Mouse (Mus musculus) brown adipose tissue, adult 24 weeks (tissue): ENCODE measurements around the gene Tuba4a. TPM values are rescaled to one million over a fixed set of nuclear protein-coding genes. Genes with fewer than 3 reads are reported as not detected.
A peak's percentile ranks its signal among the peaks of the same experiment; 100 is the strongest.

Experiments
- H3K27ac ChIP-seq: fragments of 200-500 bp; replicated peaks from 2 replicates; pipeline ENCODE4 v1.5.1; 2012; ENCODE audit warnings: low read depth, mild to moderate bottlenecking, low read length
- H3K4me1 ChIP-seq: fragments of 200-500 bp; 2 replicates; pipeline ENCODE4 v1.6.1; 2012; ENCODE audit warnings: low read length, mixed read lengths; ENCODE audit not compliant: control insufficient read depth, insufficient read depth, insufficient read length
- H3K4me3 ChIP-seq: fragments of 200-500 bp; 2 replicates; pipeline ENCODE4 v1.5.1; 2012; ENCODE audit warnings: low read depth, mild to moderate bottlenecking, low read length, moderate library complexity; ENCODE audit not compliant: insufficient read depth
- polyA plus RNA-seq: library from polyadenylated mRNA; stranded (reverse); fragments of >200 nt; gene quantifications from 2 replicates; pipeline ENCODE4 v1.2.4, GENCODE M21; 2012; ENCODE audit not compliant: missing spikeins, insufficient read depth, insufficient read length

The Tuba4a gene
- 78.7 and 108 TPM in 2 replicates for polyA plus RNA-seq

GRCm38 (mm10) chr1:75219531-75219930 is at the start of gene Tuba4a:
Gene Tuba4a, minus strand, starts transcription at chr1:75219865.
- Histone ChIP-seq H3K4me1 (peaks cover 8% of the 10 kb centered on the region), H3K4me3 (peak within 1 kb of the TSS; percentile 74), H3K27ac (peak within 1 kb of the TSS; percentile 58)

- no peak within 1 kb of the TSS for H3K4me3 ChIP-seq
- H3K27ac ChIP-seq: no peak within 1 kb of the TSS
- no peaks in the 10 kb centered on the region for H3K4me1 ChIP-seq
Observed at GRCm38 (mm10) chr1:75264091-75264880, 44.6 kb upstream of the Tuba4a start, which contains the start of gene Ptprn. Gene Ptprn, minus strand, starts transcription at chr1:75264502.

GRCm38 (mm10) chr1:75262969-75263951 is 43.6 kb upstream of the Tuba4a start:
- Histone ChIP-seq H3K4me1 (no peaks in the 10 kb centered on the region), H3K4me3 (no peak overlapping the region), H3K27ac (no peak overlapping the region)

GRCm38 (mm10) chr1:75261278-75261677 is 41.6 kb upstream of the Tuba4a start:
- Histone ChIP-seq H3K4me1 (no peaks in the 10 kb centered on the region), H3K27ac (no peak overlapping the region), H3K4me3 (no peak overlapping the region)

- H3K4me1 ChIP-seq: no peaks in the 10 kb centered on the region
- H3K4me3 ChIP-seq: no peak overlapping the region
- H3K27ac ChIP-seq: no peak overlapping the region
Observed at GRCm38 (mm10) chr1:75255516-75256046, 35.9 kb upstream of the Tuba4a start.

GRCm38 (mm10) chr1:75254625-75255013 is 35.0 kb upstream of the Tuba4a start:
- Histone ChIP-seq H3K27ac (no peak overlapping the region), H3K4me3 (no peak overlapping the region), H3K4me1 (no peaks in the 10 kb centered on the region)

- H3K27ac ChIP-seq: no peak overlapping the region
- no peak overlapping the region for H3K4me3 ChIP-seq
- no peaks in the 10 kb centered on the region for H3K4me1 ChIP-seq
Observed at GRCm38 (mm10) chr1:75253849-75254624, 34.4 kb upstream of the Tuba4a start.

- H3K4me1 ChIP-seq: peaks cover 2% of the 10 kb centered on the region; the same call in 1 of the 2 replicates
- H3K4me3 ChIP-seq: no peak overlapping the region
- H3K27ac ChIP-seq: no peak overlapping the region
Observed at GRCm38 (mm10) chr1:75253029-75253428, 33.4 kb upstream of the Tuba4a start.

- no peak overlapping the region for H3K4me3 ChIP-seq
- H3K27ac ChIP-seq: no peak overlapping the region
- peaks cover 5% of the 10 kb centered on the region; the same call in 1 of the 2 replicates for H3K4me1 ChIP-seq
Observed at GRCm38 (mm10) chr1:75252308-75252707, 32.6 kb upstream of the Tuba4a start.

GRCm38 (mm10) chr1:75251112-75251970 is 31.7 kb upstream of the Tuba4a start:
- Histone ChIP-seq H3K27ac (no peak overlapping the region), H3K4me3 (peak overlapping the region; percentile 48)

GRCm38 (mm10) chr1:75250498-75250897 is 30.8 kb upstream of the Tuba4a start:
- no peak overlapping the region for H3K4me3 ChIP-seq
- H3K4me1 ChIP-seq: peaks cover 5% of the 10 kb centered on the region; the same call in 1 of the 2 replicates
- H3K27ac ChIP-seq: no peak overlapping the region

More at GRCm38 (mm10) chr1:75251112-75251970, 31.7 kb upstream of the Tuba4a start:
- H3K4me1 ChIP-seq: peaks cover 5% of the 10 kb centered on the region; the same call in 1 of the 2 replicates

- H3K4me1 ChIP-seq: peaks cover 5% of the 10 kb centered on the region; the same call in 1 of the 2 replicates
- H3K27ac ChIP-seq: no peak overlapping the region
- H3K4me3 ChIP-seq: no peak overlapping the region
Observed at GRCm38 (mm10) chr1:75248041-75248772, 28.5 kb upstream of the Tuba4a start.
